Mouse (Mus musculus) hindbrain, embryonic 14.5 days (tissue): ENCODE results near the gene Gsg1l. TPM values are rescaled to one million over a fixed set of nuclear protein-coding genes. Genes with fewer than 3 reads are reported as not detected.

Source experiments
- ATAC-seq: fragments of 200-750 bp; cut with Nextera tagmentation; 2 replicates; pipeline ENCODE4 v1.8.0; 2017; ENCODE audit warnings: moderate number of reproducible peaks, mild to moderate bottlenecking, moderate TSS enrichment, moderate library complexity; ENCODE audit not compliant: low FRiP score
- DNase-seq: peaks from one replicate; pipeline ENCODE4 v3.0.0-alpha.2; 2015; ENCODE audit warnings: low spot score
- H3K27ac ChIP-seq: fragments of 300-500 bp; sonication (generic); 2 replicates; pipeline ENCODE4 v1.5.1; 2014; ENCODE audit warnings: mild to moderate bottlenecking, moderate library complexity
- H3K27me3 ChIP-seq: fragments of 300-500 bp; sonication (generic); 2 replicates; pipeline ENCODE4 v1.6.1; 2014; ENCODE audit warnings: mild to moderate bottlenecking, low read length, mixed read lengths; ENCODE audit not compliant: control insufficient read depth, insufficient read depth
- H3K36me3 ChIP-seq: fragments of 300-500 bp; sonication (generic); replicated peaks from 2 replicates; pipeline ENCODE4 v1.6.1; 2014; ENCODE audit not compliant: control insufficient read depth, insufficient read depth
- H3K4me1 ChIP-seq: fragments of 300-500 bp; sonication (generic); replicated peaks from 2 replicates; pipeline ENCODE4 v1.6.1; 2014; ENCODE audit warnings: antibody characterized with exemption, low read length, mixed read lengths; ENCODE audit not compliant: control insufficient read depth, insufficient read depth
- H3K4me2 ChIP-seq: fragments of 300-500 bp; sonication (generic); replicated peaks from 2 replicates; pipeline ENCODE4 v1.6.1; 2014; ENCODE audit warnings: mild to moderate bottlenecking, moderate library complexity
- H3K4me3 ChIP-seq: fragments of 300-500 bp; sonication (generic); replicated peaks from 2 replicates; pipeline ENCODE4 v1.5.1; 2014; ENCODE audit warnings: mild to moderate bottlenecking, low read length
- H3K9ac ChIP-seq: fragments of 300-500 bp; sonication (generic); 2 replicates; pipeline ENCODE4 v1.6.1; 2014
- H3K9me3 ChIP-seq: fragments of 300-500 bp; sonication (generic); 2 replicates; pipeline ENCODE4 v1.6.1; 2016; ENCODE audit warnings: low read length; ENCODE audit not compliant: control insufficient read depth
- WGBS: fragments of 180-500 bp; shearing (Covaris S2); extraction: QIAGEN DNeasy Blood & Tissue Kit; methylation state at CpG from one replicate; pipeline ENCODE4 v1.1.7; 2014; 5-methylcytosine and 5-hydroxymethylcytosine counted together
- polyA plus RNA-seq: library from polyadenylated mRNA; unstranded; fragments of >200 nt; fragmentation: Nextera tagmentation; extraction: Ambion mirVana; gene quantifications from 2 replicates; pipeline ENCODE4 v1.2.1, GENCODE M21; 2014

The Gsg1l gene
- polyA plus RNA-seq, 1 experiment from 2014 or later, result 11.2 TPM

GRCm38 (mm10) chr7:126085154-126085553, 2.9 kb upstream of the Gsg1l start:
- H3K4me2 ChIP-seq, result no peak overlapping the region
- no peak for ATAC-seq
- peaks cover 9% of the 10 kb centered on the region; the same call in 1 of the 2 replicates for H3K4me1 ChIP-seq
- H3K36me3 ChIP-seq, result no peaks in the 10 kb centered on the region
- no peak for DNase-seq
- no peak overlapping the region for H3K27ac ChIP-seq
- no peak overlapping the region for H3K4me3 ChIP-seq
- 90% methylated on average over 9 of the region's 9 CpGs for WGBS
- no peaks in the 10 kb centered on the region for H3K9me3 ChIP-seq
- peaks cover 34% of the 10 kb centered on the region for H3K27me3 ChIP-seq
- no peak overlapping the region for H3K9ac ChIP-seq

GRCm38 (mm10) chr7:126083980-126084348, 1.8 kb upstream of the Gsg1l start:
- H3K9ac ChIP-seq, result no peak overlapping the region
- no peaks in the 10 kb centered on the region for H3K9me3 ChIP-seq
- no peak for DNase-seq
- no peak overlapping the region for H3K4me3 ChIP-seq
- no peak overlapping the region for H3K27ac ChIP-seq
- 10% methylated on average over 4 of the region's 4 CpGs for WGBS
- H3K27me3 ChIP-seq, result peaks cover 36% of the 10 kb centered on the region
- H3K36me3 ChIP-seq, result no peaks in the 10 kb centered on the region
- H3K4me2 ChIP-seq, result no peak overlapping the region
- H3K4me1 ChIP-seq, result peaks cover 12% of the 10 kb centered on the region; the same call in 1 of the 2 replicates
- ATAC-seq, result no peak

GRCm38 (mm10) chr7:126083341-126083979, 1.2 kb upstream of the Gsg1l start:
- no peaks in the 10 kb centered on the region for H3K9me3 ChIP-seq
- H3K27ac ChIP-seq, result no peak overlapping the region
- WGBS, result 12% methylated on average over 9 of the region's 9 CpGs
- no peak overlapping the region for H3K4me3 ChIP-seq
- H3K4me2 ChIP-seq, result no peak overlapping the region
- H3K27me3 ChIP-seq, result peaks cover 36% of the 10 kb centered on the region
- DNase-seq (peak; percentile 39), ATAC-seq (no peak)
- H3K36me3 ChIP-seq, result no peaks in the 10 kb centered on the region
- H3K9ac ChIP-seq, result no peak overlapping the region
- H3K4me1 ChIP-seq, result peaks cover 12% of the 10 kb centered on the region; the same call in 1 of the 2 replicates

GRCm38 (mm10) chr7:126081727-126082285, 405 bp downstream of the Gsg1l start:
- peak overlapping the region; percentile 1; the same call in 1 of the 2 replicates for H3K27ac ChIP-seq
- H3K4me1 ChIP-seq, result peaks cover 12% of the 10 kb centered on the region; the same call in 1 of the 2 replicates
- WGBS, result 1% methylated on average over 79 of the region's 80 CpGs
- peak; percentile 11; the same call in 1 of the 2 replicates for ATAC-seq
- H3K4me3 ChIP-seq, result peak overlapping the region; percentile 62
- H3K4me2 ChIP-seq, result peak overlapping the region; percentile 98
- H3K27me3 ChIP-seq, result peaks cover 32% of the 10 kb centered on the region
- H3K9me3 ChIP-seq, result no peaks in the 10 kb centered on the region
- H3K9ac ChIP-seq, result peak overlapping the region; percentile 78
- no peaks in the 10 kb centered on the region for H3K36me3 ChIP-seq
- DNase-seq, result no peak

GRCm38 (mm10) chr7:126080949-126081654, 1.1 kb downstream of the Gsg1l start:
- H3K9me3 ChIP-seq, result no peaks in the 10 kb centered on the region
- 14% methylated on average over 16 of the region's 16 CpGs for WGBS
- ATAC-seq, result no peak
- H3K4me3 ChIP-seq, result peak overlapping the region; percentile 62
- H3K9ac ChIP-seq, result peak overlapping the region; percentile 78
- H3K27me3 ChIP-seq, result peaks cover 32% of the 10 kb centered on the region
- H3K36me3 ChIP-seq, result no peaks in the 10 kb centered on the region
- H3K4me2 ChIP-seq, result peak overlapping the region; percentile 98
- H3K27ac ChIP-seq, result peak overlapping the region; percentile 1; the same call in 1 of the 2 replicates
- peaks cover 9% of the 10 kb centered on the region; the same call in 1 of the 2 replicates for H3K4me1 ChIP-seq
- no peak for DNase-seq

- Histone ChIP-seq H3K4me2 (no peak overlapping the region), H3K4me3 (no peak overlapping the region), H3K9ac (no peak overlapping the region), H3K27me3 (peaks cover 17% of the 10 kb centered on the region), H3K9me3 (no peaks in the 10 kb centered on the region), H3K27ac (no peak overlapping the region), H3K4me1 (peaks cover 3% of the 10 kb centered on the region; the same call in 1 of the 2 replicates), H3K36me3 (no peaks in the 10 kb centered on the region)
- 92% methylated on average over 1 of the region's 1 CpGs for WGBS
- DNase-seq (no peak), ATAC-seq (no peak)
Observed at GRCm38 (mm10) chr7:126076935-126077334, 5.3 kb downstream of the Gsg1l start.

- DNase-seq (no peak), ATAC-seq (no peak)
- no peak overlapping the region for H3K4me3 ChIP-seq
- H3K9ac ChIP-seq, result no peak overlapping the region
- H3K27ac ChIP-seq, result no peak overlapping the region
- no peaks in the 10 kb centered on the region for H3K36me3 ChIP-seq
- whole genome bisulfite sequencing, result 79% methylated on average over 9 of the region's 9 CpGs
- H3K27me3 ChIP-seq, result 0 out of 2 replicates have a peak, but pooled peaks cover under 1% of the 10 kb centered on the region
- peaks cover 3% of the 10 kb centered on the region; the same call in 1 of the 2 replicates for H3K4me1 ChIP-seq
- no peak overlapping the region for H3K4me2 ChIP-seq
- no peaks in the 10 kb centered on the region for H3K9me3 ChIP-seq
Observed at GRCm38 (mm10) chr7:126075058-126075457, 7.2 kb downstream of the Gsg1l start.

- no peaks in the 10 kb centered on the region for H3K4me1 ChIP-seq
- WGBS, result 97% methylated on average over 4 of the region's 4 CpGs
- no peaks in the 10 kb centered on the region for H3K27me3 ChIP-seq
- DNase-seq, result no peak
- no peak overlapping the region for H3K4me2 ChIP-seq
- H3K9ac ChIP-seq, result no peak overlapping the region
- H3K9me3 ChIP-seq, result no peaks in the 10 kb centered on the region
- H3K36me3 ChIP-seq, result no peaks in the 10 kb centered on the region
- H3K27ac ChIP-seq, result no peak overlapping the region
- no peak for ATAC-seq
- no peak overlapping the region for H3K4me3 ChIP-seq
Observed at GRCm38 (mm10) chr7:126070321-126070720, 11.9 kb downstream of the Gsg1l start.

- Histone ChIP-seq H3K9ac (no peak overlapping the region), H3K27me3 (no peaks in the 10 kb centered on the region), H3K36me3 (no peaks in the 10 kb centered on the region), H3K4me1 (peaks cover 5% of the 10 kb centered on the region; the same call in 1 of the 2 replicates), H3K4me3 (no peak overlapping the region), H3K4me2 (no peak overlapping the region), H3K27ac (no peak overlapping the region), H3K9me3 (no peaks in the 10 kb centered on the region)
- ATAC-seq (peak; percentile 27; the same call in 1 of the 2 replicates), DNase-seq (peak; percentile 68)
- 48% methylated on average over 14 of the region's 14 CpGs for WGBS
Observed at GRCm38 (mm10) chr7:126066777-126067176, 15.4 kb downstream of the Gsg1l start.
